Mouse (Mus musculus): ENCODE measurements around the gene Angptl4. TPM values are rescaled to one million over a fixed set of nuclear protein-coding genes. Genes with fewer than 3 reads are reported as not detected.
A peak's percentile ranks its signal among the peaks of the same experiment; 100 is the strongest.

The Angptl4 gene
- polyA plus RNA-seq, 1 experiment: not detected

DNA sequence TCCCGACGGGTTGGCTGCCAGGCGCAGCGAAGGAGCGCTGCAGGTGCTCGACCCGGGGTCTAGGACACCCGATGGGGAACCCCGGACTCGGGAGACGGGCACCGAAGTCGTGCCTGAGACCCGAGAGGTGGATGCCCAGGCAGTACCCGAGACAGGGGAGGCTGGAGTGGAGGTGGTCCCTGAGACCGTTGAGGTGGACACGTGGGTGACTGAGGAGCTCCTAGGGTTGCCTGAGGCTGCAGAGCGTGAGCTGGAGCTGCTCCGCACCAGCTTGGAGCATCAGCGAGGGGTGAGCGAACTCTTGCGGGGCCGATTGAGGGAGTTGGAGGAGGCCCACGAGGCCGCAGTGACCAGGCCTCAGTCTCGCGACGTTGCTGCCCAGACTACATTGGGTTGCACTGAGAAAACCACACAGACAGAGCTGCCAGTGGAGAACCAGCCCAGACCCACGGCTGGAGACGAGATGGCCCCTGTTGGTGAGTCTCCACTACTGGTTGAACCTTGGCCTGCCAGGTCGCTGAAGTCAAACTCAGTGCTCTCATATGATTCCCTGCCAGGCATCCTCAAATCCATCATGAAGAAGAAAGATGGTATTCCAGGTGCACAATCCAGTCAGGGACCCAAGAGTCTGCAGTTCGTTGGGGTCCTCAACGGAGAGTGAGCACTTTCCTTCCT lies 36.5 kb upstream of the Angptl4 start:
- Histone ChIP-seq H3K4me1 (ENCODE audit: control insufficient read depth) (peaks cover 45% of the 10 kb centered on the region), H3K4me3 (replicated peaks) (peak overlapping the region; percentile 83), H3K27me3 (ENCODE audit: control insufficient read depth) (peaks cover 9% of the 10 kb centered on the region), H3K9me3 (ENCODE audit: control insufficient read depth, low read length) (no peaks in the 10 kb centered on the region), H3K36me3 (ENCODE audit: control insufficient read depth) (peaks cover 52% of the 10 kb centered on the region)
- TF ChIP-seq GATA1 (IDR thresholded peaks at IDR 0.05; ENCODE audit: low read length): no peak
- TF ChIP-seq TAL1 (IDR thresholded peaks at IDR 0.05; ENCODE audit: low read length): no peak

DNA sequence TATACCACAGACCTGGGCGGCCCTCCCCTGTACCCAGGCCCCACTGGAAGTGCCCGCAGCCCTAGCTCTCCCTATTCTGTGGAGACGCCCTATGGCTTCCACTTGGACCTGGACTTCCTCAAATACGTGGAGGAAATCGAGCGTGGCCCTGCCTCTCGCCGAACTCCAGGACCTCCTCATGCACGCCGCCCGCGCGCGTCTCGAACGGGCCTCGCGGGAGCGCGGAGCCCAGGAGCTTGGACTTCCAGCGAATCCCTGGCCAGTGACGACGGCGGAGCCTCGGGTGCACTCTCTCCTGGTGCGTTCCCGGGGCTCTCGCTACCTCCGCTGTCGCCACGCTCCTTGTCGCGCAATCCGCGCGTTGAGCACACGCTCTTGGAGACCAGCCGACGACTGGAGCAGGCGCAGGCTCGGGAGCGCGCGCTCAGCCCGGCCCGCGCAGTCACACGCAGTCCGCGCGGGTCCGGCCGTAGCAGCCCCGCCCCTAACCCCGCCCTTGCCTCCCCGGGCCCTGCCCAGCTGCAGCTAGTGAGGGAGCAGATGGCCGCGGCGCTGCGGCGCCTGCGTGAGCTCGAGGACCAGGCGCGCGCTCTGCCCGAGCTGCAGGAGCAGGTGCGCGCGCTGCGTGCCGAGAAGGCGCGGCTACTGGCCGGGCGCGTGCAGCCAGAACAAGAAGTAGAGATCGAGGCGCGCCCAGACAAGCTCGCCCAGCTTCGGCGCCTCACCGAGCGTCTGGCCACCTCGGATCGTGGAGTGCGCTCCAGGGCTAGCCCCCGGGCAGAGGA lies 35.7 kb upstream of the Angptl4 start:
- peaks cover 16% of the 10 kb centered on the region for H3K27me3 ChIP-seq (ENCODE audit: control insufficient read depth)
- peaks cover 45% of the 10 kb centered on the region for H3K36me3 ChIP-seq (ENCODE audit: control insufficient read depth)
- no peaks in the 10 kb centered on the region for H3K9me3 ChIP-seq (ENCODE audit: control insufficient read depth, low read length)
- TF ChIP-seq GATA1 (IDR thresholded peaks at IDR 0.05; ENCODE audit: low read length) (no peak), TAL1 (IDR thresholded peaks at IDR 0.05; ENCODE audit: low read length) (no peak)
- peak overlapping the region; percentile 83 for H3K4me3 ChIP-seq (replicated peaks)
- peaks cover 38% of the 10 kb centered on the region for H3K4me1 ChIP-seq (ENCODE audit: control insufficient read depth)

DNA sequence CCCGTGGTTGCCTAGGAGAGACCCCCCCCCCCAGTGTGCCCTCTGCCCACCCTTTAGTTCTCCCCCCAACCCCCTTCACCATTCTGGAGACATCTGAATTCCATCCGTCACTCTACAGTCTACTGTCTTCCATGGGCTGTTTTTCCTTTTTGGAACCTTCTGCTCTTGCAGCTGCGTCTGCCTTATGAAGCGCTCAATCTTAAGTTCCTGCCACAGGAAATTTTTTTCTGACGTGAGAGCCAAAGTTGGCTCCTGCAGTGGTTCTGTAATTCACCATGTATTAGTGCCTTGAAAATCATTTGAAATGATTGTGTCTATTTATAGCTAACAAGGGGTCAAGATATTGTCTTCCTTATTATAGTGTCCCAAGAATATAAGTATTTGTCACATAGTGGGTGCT lies 35.0 kb upstream of the Angptl4 start:
- TF ChIP-seq TAL1 (IDR thresholded peaks at IDR 0.05; ENCODE audit: low read length): no peak
- no peak for TF ChIP-seq GATA1 (IDR thresholded peaks at IDR 0.05; ENCODE audit: low read length)
- peak overlapping the region; percentile 83 for H3K4me3 ChIP-seq (replicated peaks)
- H3K9me3 ChIP-seq (ENCODE audit: control insufficient read depth, low read length): no peaks in the 10 kb centered on the region
- H3K27me3 ChIP-seq (ENCODE audit: control insufficient read depth): peaks cover 19% of the 10 kb centered on the region
- H3K4me1 ChIP-seq (ENCODE audit: control insufficient read depth): peaks cover 30% of the 10 kb centered on the region
- peaks cover 37% of the 10 kb centered on the region for H3K36me3 ChIP-seq (ENCODE audit: control insufficient read depth)

DNA sequence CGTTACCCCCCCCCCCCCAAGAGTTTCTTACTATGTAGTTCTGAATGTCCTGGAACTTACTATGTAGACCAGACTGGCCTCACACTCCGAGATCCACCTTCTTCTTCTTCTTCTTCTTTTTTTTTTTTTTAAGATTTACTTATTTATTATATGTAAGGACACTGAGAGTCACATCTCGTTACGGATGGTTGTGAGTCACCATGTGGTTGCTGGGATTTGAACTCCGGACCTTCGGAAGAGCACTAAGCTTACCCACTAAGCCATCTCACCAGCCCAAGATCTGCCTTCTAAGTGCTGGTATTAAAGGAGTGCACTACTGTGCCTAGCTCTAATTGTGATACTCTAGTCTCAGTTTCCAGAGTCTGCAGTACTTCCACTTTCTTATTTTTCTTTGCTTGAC lies 33.8 kb upstream of the Angptl4 start:
- Histone ChIP-seq H3K4me3 (replicated peaks) (no peak overlapping the region), H3K4me1 (ENCODE audit: control insufficient read depth) (peaks cover 38% of the 10 kb centered on the region)
- no peak for TF ChIP-seq TAL1 (IDR thresholded peaks at IDR 0.05; ENCODE audit: low read length)
- no peak for TF ChIP-seq GATA1 (IDR thresholded peaks at IDR 0.05; ENCODE audit: low read length)

DNA sequence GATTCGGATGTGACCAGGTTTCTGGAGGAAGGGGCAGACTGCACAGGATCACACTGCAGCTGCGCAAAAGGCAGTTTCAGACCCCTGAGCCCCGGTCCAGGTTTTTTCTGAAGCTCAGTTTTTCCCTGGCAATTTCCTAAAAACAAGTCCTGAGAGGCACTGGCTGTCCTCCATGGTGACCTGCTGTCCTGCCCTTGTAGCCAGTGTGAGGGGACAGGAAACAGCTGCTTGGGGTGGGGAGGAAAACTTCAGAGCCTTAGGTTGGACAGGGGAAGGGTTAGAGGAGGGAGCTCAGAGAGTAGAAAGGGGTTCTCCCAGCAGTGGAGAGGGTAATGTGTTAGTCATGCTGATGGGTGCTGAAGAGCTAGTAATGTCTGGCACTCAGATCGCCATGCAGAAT lies 31.4 kb upstream of the Angptl4 start:
- H3K27me3 ChIP-seq (ENCODE audit: control insufficient read depth): peaks cover 47% of the 10 kb centered on the region
- H3K36me3 ChIP-seq (ENCODE audit: control insufficient read depth): peaks cover 1% of the 10 kb centered on the region
- no peaks in the 10 kb centered on the region for H3K9me3 ChIP-seq (ENCODE audit: control insufficient read depth, low read length)
- peaks cover 30% of the 10 kb centered on the region for H3K4me1 ChIP-seq (ENCODE audit: control insufficient read depth)
- TF ChIP-seq GATA1 (IDR thresholded peaks at IDR 0.05; ENCODE audit: low read length) (no peak), TAL1 (IDR thresholded peaks at IDR 0.05; ENCODE audit: low read length) (no peak)
- H3K4me3 ChIP-seq (replicated peaks): no peak overlapping the region

More for the DNA sequence above, 33.8 kb upstream of the Angptl4 start:
- H3K27me3 ChIP-seq (ENCODE audit: control insufficient read depth): peaks cover 31% of the 10 kb centered on the region
- peaks cover 25% of the 10 kb centered on the region for H3K36me3 ChIP-seq (ENCODE audit: control insufficient read depth)
- H3K9me3 ChIP-seq (ENCODE audit: control insufficient read depth, low read length): no peaks in the 10 kb centered on the region

DNA sequence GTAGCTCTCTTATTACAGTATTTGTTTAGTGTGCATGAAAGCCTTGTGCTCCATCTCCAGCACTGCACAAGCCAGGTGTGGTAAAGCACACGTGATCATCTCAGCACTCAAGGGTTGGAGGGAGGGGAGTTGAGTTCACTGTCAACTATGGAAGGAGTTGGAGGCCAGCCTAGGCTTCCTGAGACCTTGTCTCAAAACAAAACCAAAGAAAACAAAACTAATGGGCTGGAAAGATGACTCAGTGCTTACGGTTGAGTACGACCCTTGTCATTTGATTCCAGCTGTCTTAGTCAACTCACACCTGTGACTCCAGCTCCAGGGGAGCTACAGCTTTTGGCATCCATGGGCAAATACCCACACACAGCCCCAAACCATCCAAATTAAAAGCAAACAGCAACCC lies 30.8 kb upstream of the Angptl4 start:
- Histone ChIP-seq H3K4me1 (ENCODE audit: control insufficient read depth) (peaks cover 25% of the 10 kb centered on the region), H3K4me3 (replicated peaks) (no peak overlapping the region), H3K9me3 (ENCODE audit: control insufficient read depth, low read length) (no peaks in the 10 kb centered on the region), H3K36me3 (ENCODE audit: control insufficient read depth) (no peaks in the 10 kb centered on the region), H3K27me3 (ENCODE audit: control insufficient read depth) (peaks cover 47% of the 10 kb centered on the region)
- TF ChIP-seq TAL1 (IDR thresholded peaks at IDR 0.05; ENCODE audit: low read length) (no peak), GATA1 (IDR thresholded peaks at IDR 0.05; ENCODE audit: low read length) (no peak)

DNA sequence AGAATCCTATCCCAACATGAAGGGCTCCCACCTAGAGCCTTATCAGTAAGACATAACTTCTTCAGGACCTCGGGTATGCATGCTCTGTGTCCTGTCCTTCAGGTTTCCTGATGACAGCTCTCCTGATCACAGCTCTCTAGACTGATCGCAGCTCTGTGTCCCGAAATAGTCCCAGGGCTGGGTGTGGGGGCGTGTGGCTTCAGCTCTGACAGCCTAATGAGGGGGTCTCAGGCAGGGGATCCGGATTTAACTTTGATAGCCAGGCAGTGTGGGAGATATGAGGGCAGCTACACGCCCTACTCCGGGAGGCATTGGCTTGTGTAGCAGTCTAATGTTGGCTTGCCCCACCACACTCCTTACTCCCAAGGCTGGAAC lies 29.5 kb upstream of the Angptl4 start:
- Histone ChIP-seq H3K27me3 (ENCODE audit: control insufficient read depth) (peaks cover 47% of the 10 kb centered on the region), H3K4me1 (ENCODE audit: control insufficient read depth) (peaks cover 15% of the 10 kb centered on the region), H3K9me3 (ENCODE audit: control insufficient read depth, low read length) (no peaks in the 10 kb centered on the region), H3K36me3 (ENCODE audit: control insufficient read depth) (no peaks in the 10 kb centered on the region), H3K4me3 (replicated peaks) (no peak overlapping the region)
- TF ChIP-seq TAL1 (IDR thresholded peaks at IDR 0.05; ENCODE audit: low read length) (no peak), GATA1 (IDR thresholded peaks at IDR 0.05; ENCODE audit: low read length) (no peak)

DNA sequence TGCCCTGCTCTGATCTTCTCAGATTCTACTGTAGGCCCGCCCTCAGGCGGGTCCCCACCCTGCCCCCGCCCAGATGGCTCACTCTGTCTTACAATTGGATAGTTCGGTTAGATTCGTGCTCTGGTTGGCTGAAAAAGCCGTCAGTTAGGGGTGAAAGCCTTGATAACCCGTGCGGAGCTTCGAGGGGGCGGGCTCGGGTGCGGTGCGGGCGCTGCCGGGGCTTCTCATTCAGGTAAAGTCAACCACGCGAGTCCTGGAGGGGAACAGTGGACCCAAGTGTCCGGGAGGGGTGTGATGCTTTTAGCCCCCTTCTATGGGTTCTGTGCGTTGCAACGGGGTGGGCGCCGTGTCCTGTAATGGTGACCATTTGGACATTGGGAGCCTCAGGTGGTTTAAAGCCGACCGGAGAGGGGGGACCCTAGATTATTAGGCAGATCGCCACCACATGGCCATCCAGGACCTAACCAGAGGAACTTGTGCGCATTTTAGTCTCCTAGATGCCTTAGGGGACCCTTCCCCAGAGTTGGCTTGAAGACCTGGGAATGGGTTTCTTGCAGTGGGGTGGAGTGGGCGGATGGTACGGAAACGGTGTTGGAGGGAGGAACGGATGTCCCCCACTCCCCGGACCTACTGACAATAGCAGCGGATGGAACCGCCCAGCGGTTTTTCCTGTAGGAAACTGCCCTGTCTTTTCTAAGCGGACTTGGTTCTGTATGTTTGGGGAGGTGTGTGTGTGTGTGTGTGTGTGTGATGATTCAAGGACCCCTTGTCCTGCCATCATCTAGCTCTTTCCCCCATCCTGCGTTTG lies 28.9 kb upstream of the Angptl4 start, which contains the start of gene Kank3:
Gene Kank3 (plus strand): TSS at position 186 of the 808 bp plus-strand sequence.
- Histone ChIP-seq H3K4me3 (replicated peaks) (peak within 1 kb of the TSS; percentile 61), H3K9me3 (ENCODE audit: control insufficient read depth, low read length) (no peaks in the 10 kb centered on the region), H3K27me3 (ENCODE audit: control insufficient read depth) (peaks cover 47% of the 10 kb centered on the region), H3K4me1 (ENCODE audit: control insufficient read depth) (peaks cover 15% of the 10 kb centered on the region), H3K36me3 (ENCODE audit: control insufficient read depth) (no peaks in the 10 kb centered on the region)
- TF ChIP-seq GATA1 (IDR thresholded peaks at IDR 0.05; ENCODE audit: low read length) (no peak), TAL1 (IDR thresholded peaks at IDR 0.05; ENCODE audit: low read length) (no peak)

DNA sequence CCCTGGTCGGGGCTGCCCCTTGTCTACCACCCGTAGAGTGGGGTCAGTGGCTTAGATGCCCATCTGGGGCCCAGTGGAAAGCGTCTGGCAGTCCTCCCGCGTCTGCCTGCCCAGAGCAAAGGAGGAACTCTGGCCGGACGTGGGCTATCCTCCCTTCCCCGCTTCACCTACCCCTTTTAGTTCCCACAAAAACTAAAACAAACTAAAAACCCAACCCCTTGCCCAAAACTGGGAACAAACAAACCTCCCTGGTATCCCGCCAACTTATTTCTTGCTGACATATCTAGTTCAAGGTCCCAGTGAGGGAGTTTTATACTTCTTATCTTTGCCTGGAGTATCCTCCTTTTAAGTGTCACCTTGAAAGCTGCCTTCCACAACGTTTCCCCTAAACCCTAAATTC lies 26.6 kb upstream of the Angptl4 start:
- H3K27me3 ChIP-seq (ENCODE audit: control insufficient read depth): peaks cover 39% of the 10 kb centered on the region
- H3K36me3 ChIP-seq (ENCODE audit: control insufficient read depth): no peaks in the 10 kb centered on the region
- no peak for TF ChIP-seq GATA1 (IDR thresholded peaks at IDR 0.05; ENCODE audit: low read length)
- no peak for TF ChIP-seq TAL1 (IDR thresholded peaks at IDR 0.05; ENCODE audit: low read length)
- peaks cover 23% of the 10 kb centered on the region for H3K4me1 ChIP-seq (ENCODE audit: control insufficient read depth)
- no peaks in the 10 kb centered on the region for H3K9me3 ChIP-seq (ENCODE audit: control insufficient read depth, low read length)
- no peak overlapping the region for H3K4me3 ChIP-seq (replicated peaks)

Measured in erythroblast, embryonic 14.5 days (primary cell).